In the genomic region with DNA sequence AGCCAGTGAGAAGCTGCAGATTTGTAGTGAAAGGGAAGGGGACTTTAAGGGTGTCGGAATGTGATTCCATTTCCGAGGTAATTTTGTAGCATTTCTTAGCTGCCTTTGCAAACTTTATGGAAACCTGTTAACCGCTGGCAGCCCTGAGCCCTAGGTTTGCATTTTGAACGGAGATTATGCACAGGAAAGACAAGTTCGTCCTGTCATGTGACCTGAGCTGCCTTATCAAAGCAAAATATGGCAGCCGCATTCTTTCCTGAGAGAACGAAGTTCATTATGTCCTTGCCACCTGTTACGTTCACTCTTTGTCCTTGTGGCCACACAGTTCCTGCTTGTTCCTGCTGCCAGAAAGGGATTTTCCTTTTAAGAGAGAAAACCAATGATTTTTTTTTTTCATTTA, we compare ENCODE assay signal across 8 mouse cellular contexts.
DNase-seq lines count a peak whose midpoint lies in the region; ATAC-seq lines count a peak whose summit lies in the region.

No protein-coding gene starts in this region.

- peaks cover 77% of the 10 kb centered on the region for H3K79me2 ChIP-seq in macrophage (ENCODE audit: inconsistent target)

- peak overlapping the region; percentile 59 for H3K4me2 ChIP-seq in embryonic facial prominence, embryonic 13.5 days

- H3K9ac ChIP-seq in embryonic facial prominence, embryonic 13.5 days: peak overlapping the region; percentile 88

- peaks cover 9% of the 10 kb centered on the region; the same call in 1 of the 2 replicates for H3K36me3 ChIP-seq in embryonic facial prominence, embryonic 13.5 days
- no peaks in the 10 kb centered on the region for H3K36me3 ChIP-seq in macrophage (ENCODE audit: inconsistent target)
- H3K36me3 ChIP-seq in splenic B cell, adult 2 months (ENCODE audit: control insufficient read depth, insufficient read depth, low read length, poor library complexity, severe bottlenecking): no peaks in the 10 kb centered on the region

- 13% methylated on average over 8 of the region's 8 CpGs for WGBS in embryonic facial prominence, embryonic 13.5 days
- 10% methylated on average over 8 of the region's 8 CpGs for WGBS in macrophage (ENCODE audit: missing documents)

- peaks cover 4% of the 10 kb centered on the region; the same call in 1 of the 2 replicates for H3K9me3 ChIP-seq in embryonic facial prominence, embryonic 13.5 days

- peak overlapping the region; percentile 98 for H3K27ac ChIP-seq in embryonic facial prominence, embryonic 13.5 days
- peak overlapping the region; percentile 90 for H3K27ac ChIP-seq in macrophage

- peak; percentile 69; the same call in 1 of the 2 replicates for ATAC-seq in embryonic facial prominence, embryonic 13.5 days (ENCODE audit: insufficient number of reproducible peaks, insufficient read depth, low FRiP score, low TSS enrichment, low read depth)
- no peak for ATAC-seq in CD4-positive, CD25-positive, alpha-beta regulatory T cell, adult 4 months

- DNase-seq in adrenal gland, postnatal 14 days: peak; percentile 60
- DNase-seq in heart, postnatal 10 days: peak; percentile 76 to 77
- peak; percentile 70 for DNase-seq in kidney, postnatal 25 days
- peak; percentile 1 for DNase-seq in splenic B cell, adult 2 months (ENCODE audit: low read depth, low spot score)
- no peak for DNase-seq in left cerebral cortex, postnatal 10 days (ENCODE audit: extremely low spot score in 1 of 2, low spot score in 2 of 2)

- peak overlapping the region; percentile 61 for H3K4me3 ChIP-seq in embryonic facial prominence, embryonic 13.5 days
- H3K4me3 ChIP-seq in macrophage (ENCODE audit: inconsistent target): peak overlapping the region; percentile 67

- peaks cover 6% of the 10 kb centered on the region; the same call in 1 of the 2 replicates for H3K4me1 ChIP-seq in embryonic facial prominence, embryonic 13.5 days

- intact Hi-C loops in heart, postnatal 10 days (cut with DNase I): loop anchor here (2.0 to 5.0 kb wide), 3 partner anchors 71 to 170 kb away; no protein-coding TSS in a partner anchor
- intact Hi-C loops in left cerebral cortex, postnatal 10 days (cut with DNase I): loop anchor here (2.0 to 5.0 kb wide), 2 partner anchors 86 to 170 kb away; no protein-coding TSS in a partner anchor

- no peaks in the 10 kb centered on the region for H3K27me3 ChIP-seq in embryonic facial prominence, embryonic 13.5 days
- H3K27me3 ChIP-seq in splenic B cell, adult 2 months (ENCODE audit: control insufficient read depth, insufficient read depth, low read length, poor library complexity, severe bottlenecking): no peaks in the 10 kb centered on the region

Comparison
In these comparisons a context has a peak if more than half of its experiments do, and no peak if none do; other contexts are left out.
1. DNase-seq: peak in adrenal gland, postnatal 14 days (single experiment), heart, postnatal 10 days (2 of 2), kidney, postnatal 25 days (2 of 2) and splenic B cell, adult 2 months (single experiment); none in left cerebral cortex, postnatal 10 days (0 of 2).